Mouse (Mus musculus) skeletal muscle tissue, adult 2 months (tissue): ENCODE data around the gene Orai3.
"Not testable (repeated sequence)": the region's sequence is repeated elsewhere in the genome, so short reads cannot be mapped to it uniquely, and the experiment has no call there.

Experiments used
- DNase-seq: peaks from one replicate; pipeline ENCODE4 v3.0.0-alpha.2; 2012; ENCODE audit warnings: low read depth, low spot score

Gene Orai3

GRCm38 (mm10) chr7:127769651-127770038 lies at the start of gene Orai3:
Gene Orai3, plus strand, starts transcription at chr7:127769815.
- peak; percentile 83 for DNase-seq

GRCm38 (mm10) chr7:127725490-127725889 lies 44.1 kb upstream of the Orai3 start:
- DNase-seq: no peak

GRCm38 (mm10) chr7:127725924-127726323 lies 43.7 kb upstream of the Orai3 start:
- no peak for DNase-seq

GRCm38 (mm10) chr7:127727898-127728297 lies 41.7 kb upstream of the Orai3 start:
- no peak for DNase-seq

GRCm38 (mm10) chr7:127730170-127730569 lies 39.4 kb upstream of the Orai3 start:
- DNase-seq: no peak

GRCm38 (mm10) chr7:127732066-127732465 lies 37.5 kb upstream of the Orai3 start, which contains the start of gene Ctf2:
Gene Ctf2, minus strand, starts transcription at chr7:127732166.
- not testable (repeated sequence) for DNase-seq

- DNase-seq: no peak
Observed at GRCm38 (mm10) chr7:127744366-127745045, 25.1 kb upstream of the Orai3 start, which contains the start of gene Fbxl19. Gene Fbxl19, plus strand, starts transcription at chr7:127744543.

GRCm38 (mm10) chr7:127745251-127745651 lies 24.4 kb upstream of the Orai3 start:
- peak; percentile 92 for DNase-seq

- DNase-seq: peak; percentile 97
Observed at GRCm38 (mm10) chr7:127745652-127746493, 23.7 kb upstream of the Orai3 start.

GRCm38 (mm10) chr7:127746494-127747491 lies 22.8 kb upstream of the Orai3 start:
- no peak for DNase-seq

- DNase-seq: no peak
Observed at GRCm38 (mm10) chr7:127747559-127748234, 21.9 kb upstream of the Orai3 start.

GRCm38 (mm10) chr7:127748235-127748560 lies 21.4 kb upstream of the Orai3 start:
- no peak for DNase-seq

- no peak for DNase-seq
Observed at GRCm38 (mm10) chr7:127750131-127751127, 19.2 kb upstream of the Orai3 start.

- DNase-seq: no peak
Observed at GRCm38 (mm10) chr7:127751619-127752018, 18.0 kb upstream of the Orai3 start.

- DNase-seq: no peak
Observed at GRCm38 (mm10) chr7:127752069-127752468, 17.5 kb upstream of the Orai3 start.

GRCm38 (mm10) chr7:127753158-127753557 lies 16.5 kb upstream of the Orai3 start:
- DNase-seq: no peak

- no peak for DNase-seq
Observed at GRCm38 (mm10) chr7:127753741-127754140, 15.9 kb upstream of the Orai3 start.

GRCm38 (mm10) chr7:127759716-127760115 lies 9.9 kb upstream of the Orai3 start:
- no peak for DNase-seq

- DNase-seq: no peak
Observed at GRCm38 (mm10) chr7:127760478-127760877, 9.1 kb upstream of the Orai3 start.

- DNase-seq: no peak
Observed at GRCm38 (mm10) chr7:127761026-127761425, 8.6 kb upstream of the Orai3 start.
